Mouse (Mus musculus) neural tube, embryonic 13.5 days (tissue): ENCODE results near the gene Fxr2. TPM values are rescaled to one million over a fixed set of nuclear protein-coding genes. Genes with fewer than 3 reads are reported as not detected.

Experiments
- ATAC-seq: fragments of 200-750 bp; cut with Nextera tagmentation; 2 replicates; pipeline ENCODE4 v1.8.0; 2017; ENCODE audit warnings: low read depth, mild to moderate bottlenecking, moderate TSS enrichment, moderate library complexity
- H3K27ac ChIP-seq: fragments of 300-500 bp; sonication (generic); replicated peaks from 2 replicates; pipeline ENCODE4 v1.5.1; 2015; ENCODE audit warnings: moderate library complexity, mild to moderate bottlenecking, inconsistent platforms
- H3K27me3 ChIP-seq: fragments of 300-500 bp; sonication (generic); 2 replicates; pipeline ENCODE4 v1.6.1; 2015; ENCODE audit warnings: mild to moderate bottlenecking, inconsistent platforms
- H3K36me3 ChIP-seq: fragments of 300-500 bp; sonication (generic); 2 replicates; pipeline ENCODE4 v1.6.1; 2015; ENCODE audit warnings: mild to moderate bottlenecking, inconsistent platforms
- H3K4me1 ChIP-seq: fragments of 300-500 bp; sonication (generic); replicated peaks from 2 replicates; pipeline ENCODE4 v1.6.1; 2015; ENCODE audit warnings: inconsistent platforms
- H3K4me2 ChIP-seq: fragments of 300-500 bp; sonication (generic); 2 replicates; pipeline ENCODE4 v1.6.1; 2015; ENCODE audit warnings: inconsistent platforms, mild to moderate bottlenecking, moderate library complexity
- H3K4me3 ChIP-seq: fragments of 300-500 bp; sonication (generic); 2 replicates; pipeline ENCODE4 v1.5.1; 2015; ENCODE audit warnings: mild to moderate bottlenecking, inconsistent platforms
- H3K9ac ChIP-seq: fragments of 300-500 bp; sonication (generic); 2 replicates; pipeline ENCODE4 v1.6.1; 2015; ENCODE audit warnings: moderate library complexity, mild to moderate bottlenecking, inconsistent platforms
- H3K9me3 ChIP-seq: fragments of 300-500 bp; sonication (generic); 2 replicates; pipeline ENCODE4 v1.6.1; 2016; ENCODE audit warnings: inconsistent platforms
- WGBS: fragments of 180-500 bp; shearing (Covaris S2); methylation state at CpG from one replicate; pipeline ENCODE4 v1.1.7; 2015; 5-methylcytosine and 5-hydroxymethylcytosine counted together
- polyA plus RNA-seq: library from polyadenylated mRNA; unstranded; fragments of >200 nt; fragmentation: Nextera tagmentation; extraction: Ambion mirVana; gene quantifications from 2 replicates; pipeline ENCODE4 v1.2.1, GENCODE M21; 2015

The Fxr2 gene
- polyA plus RNA-seq, 1 experiment from 2014 or later, result 55.1 TPM

GRCm38 (mm10) chr11:69662213-69662966 is 29.6 kb downstream of the Fxr2 start, which contains the start of gene Mpdu1:
Gene Mpdu1 (minus strand): TSS chr11:69662642.
- Histone ChIP-seq H3K27me3 (no peaks in the 10 kb centered on the region), H3K4me2 (peak within 1 kb of the TSS; percentile 63), H3K4me3 (peak within 1 kb of the TSS; percentile 57), H3K9me3 (no peaks in the 10 kb centered on the region), H3K4me1 (peaks cover 27% of the 10 kb centered on the region), H3K9ac (peak within 1 kb of the TSS; percentile 77), H3K27ac (peak within 1 kb of the TSS; percentile 95), H3K36me3 (peaks cover 66% of the 10 kb centered on the region)
- peak; percentile 97 for ATAC-seq
- under 1% methylated on average over 48 of the region's 48 CpGs for WGBS

GRCm38 (mm10) chr11:69662967-69663671 is 30.3 kb downstream of the Fxr2 start:
- Histone ChIP-seq H3K4me1 (peaks cover 27% of the 10 kb centered on the region), H3K9ac (peak overlapping the region; percentile 62), H3K27me3 (no peaks in the 10 kb centered on the region), H3K9me3 (no peaks in the 10 kb centered on the region), H3K4me3 (peak overlapping the region; percentile 57), H3K27ac (peak overlapping the region; percentile 95), H3K36me3 (peaks cover 66% of the 10 kb centered on the region), H3K4me2 (peak overlapping the region; percentile 63)
- ATAC-seq, result peak; percentile 19
- 68% methylated on average over 13 of the region's 13 CpGs for WGBS

GRCm38 (mm10) chr11:69663795-69664194 is 31.0 kb downstream of the Fxr2 start:
- H3K9me3 ChIP-seq, result no peaks in the 10 kb centered on the region
- ATAC-seq, result no peak
- no peak overlapping the region for H3K9ac ChIP-seq
- H3K27me3 ChIP-seq, result no peaks in the 10 kb centered on the region
- peaks cover 66% of the 10 kb centered on the region for H3K36me3 ChIP-seq
- H3K4me1 ChIP-seq, result peaks cover 29% of the 10 kb centered on the region
- H3K4me2 ChIP-seq, result no peak overlapping the region
- no peak overlapping the region for H3K4me3 ChIP-seq
- H3K27ac ChIP-seq, result peak overlapping the region; percentile 95
- WGBS, result 87% methylated on average over 6 of the region's 6 CpGs

GRCm38 (mm10) chr11:69664841-69665240 is 32.1 kb downstream of the Fxr2 start:
- no peak overlapping the region for H3K4me3 ChIP-seq
- H3K36me3 ChIP-seq, result peaks cover 69% of the 10 kb centered on the region
- no peaks in the 10 kb centered on the region for H3K27me3 ChIP-seq
- no peak overlapping the region for H3K4me2 ChIP-seq
- peaks cover 40% of the 10 kb centered on the region for H3K4me1 ChIP-seq
- H3K9me3 ChIP-seq, result no peaks in the 10 kb centered on the region
- H3K9ac ChIP-seq, result no peak overlapping the region
- no peak for ATAC-seq
- no peak overlapping the region for H3K27ac ChIP-seq
- 93% methylated on average over 7 of the region's 7 CpGs for WGBS

- ATAC-seq, result no peak
- H3K4me3 ChIP-seq, result no peak overlapping the region
- H3K9ac ChIP-seq, result no peak overlapping the region
- 76% methylated on average over 9 of the region's 9 CpGs for WGBS
- no peaks in the 10 kb centered on the region for H3K27me3 ChIP-seq
- peaks cover 69% of the 10 kb centered on the region for H3K36me3 ChIP-seq
- peaks cover 44% of the 10 kb centered on the region for H3K4me1 ChIP-seq
- no peaks in the 10 kb centered on the region for H3K9me3 ChIP-seq
- H3K4me2 ChIP-seq, result no peak overlapping the region
- no peak overlapping the region; the same call in 1 of the 2 replicates for H3K27ac ChIP-seq
These were observed 32.7 kb downstream of the Fxr2 start for GRCm38 (mm10) chr11:69665457-69665960.

- ATAC-seq, result no peak
- no peaks in the 10 kb centered on the region for H3K9me3 ChIP-seq
- no peak within 1 kb of the TSS; the same call in 1 of the 2 replicates for H3K27ac ChIP-seq
- 30% methylated on average over 7 of the region's 7 CpGs for WGBS
- H3K4me3 ChIP-seq, result no peak within 1 kb of the TSS
- no peak within 1 kb of the TSS for H3K9ac ChIP-seq
- H3K36me3 ChIP-seq, result peaks cover 72% of the 10 kb centered on the region
- H3K4me1 ChIP-seq, result peaks cover 42% of the 10 kb centered on the region
- no peaks in the 10 kb centered on the region for H3K27me3 ChIP-seq
- H3K4me2 ChIP-seq, result no peak within 1 kb of the TSS
These were observed 33.3 kb downstream of the Fxr2 start, which contains the start of gene Cd68 for GRCm38 (mm10) chr11:69665961-69666664. Gene Cd68 (minus strand): TSS chr11:69666153.

GRCm38 (mm10) chr11:69666665-69667005 is 33.8 kb downstream of the Fxr2 start:
- Histone ChIP-seq H3K9me3 (no peaks in the 10 kb centered on the region), H3K27ac (no peak overlapping the region), H3K4me2 (no peak overlapping the region), H3K9ac (no peak overlapping the region), H3K4me1 (peaks cover 37% of the 10 kb centered on the region), H3K27me3 (no peaks in the 10 kb centered on the region), H3K36me3 (peaks cover 72% of the 10 kb centered on the region), H3K4me3 (no peak overlapping the region)
- 85% methylated on average over 3 of the region's 3 CpGs for WGBS
- ATAC-seq, result no peak

GRCm38 (mm10) chr11:69670786-69671725 is 38.3 kb downstream of the Fxr2 start:
- peak overlapping the region; percentile 97 for H3K27ac ChIP-seq
- under 1% methylated on average over 61 of the region's 61 CpGs for WGBS

GRCm38 (mm10) chr11:69671726-69672124 is 38.9 kb downstream of the Fxr2 start:
- peaks cover 34% of the 10 kb centered on the region for H3K4me1 ChIP-seq
- H3K9ac ChIP-seq, result peak overlapping the region; percentile 99
- H3K36me3 ChIP-seq, result peaks cover 79% of the 10 kb centered on the region
- under 1% methylated on average over 43 of the region's 43 CpGs for WGBS
- ATAC-seq, result peak; percentile 38
- peak overlapping the region; percentile 88 for H3K4me2 ChIP-seq
- peak overlapping the region; percentile 97 for H3K27ac ChIP-seq
- H3K27me3 ChIP-seq, result no peaks in the 10 kb centered on the region
- no peaks in the 10 kb centered on the region for H3K9me3 ChIP-seq
- H3K4me3 ChIP-seq, result peak overlapping the region; percentile 100

More at GRCm38 (mm10) chr11:69670786-69671725, 38.3 kb downstream of the Fxr2 start:
- peak overlapping the region; percentile 88 for H3K4me2 ChIP-seq
- H3K9me3 ChIP-seq, result no peaks in the 10 kb centered on the region
- no peaks in the 10 kb centered on the region for H3K27me3 ChIP-seq
- peaks cover 79% of the 10 kb centered on the region for H3K36me3 ChIP-seq
- ATAC-seq, result peak; percentile 77
- peak overlapping the region; percentile 100 for H3K4me3 ChIP-seq
- H3K9ac ChIP-seq, result peak overlapping the region; percentile 99
- peaks cover 34% of the 10 kb centered on the region for H3K4me1 ChIP-seq

GRCm38 (mm10) chr11:69672211-69672706 is 39.5 kb downstream of the Fxr2 start, which contains the start of gene Eif4a1:
Gene Eif4a1 (minus strand): TSS chr11:69672423.
- Histone ChIP-seq H3K9ac (peak within 1 kb of the TSS; percentile 99), H3K36me3 (peaks cover 81% of the 10 kb centered on the region), H3K9me3 (no peaks in the 10 kb centered on the region), H3K4me3 (peak within 1 kb of the TSS; percentile 100), H3K4me1 (peaks cover 34% of the 10 kb centered on the region), H3K4me2 (peak within 1 kb of the TSS; percentile 88), H3K27me3 (no peaks in the 10 kb centered on the region), H3K27ac (peak within 1 kb of the TSS; percentile 97)
- under 1% methylated on average over 36 of the region's 36 CpGs for WGBS
- peak; percentile 97 for ATAC-seq

- Histone ChIP-seq H3K9me3 (no peaks in the 10 kb centered on the region), H3K27me3 (no peaks in the 10 kb centered on the region), H3K9ac (no peak overlapping the region), H3K36me3 (peaks cover 59% of the 10 kb centered on the region), H3K4me1 (peaks cover 40% of the 10 kb centered on the region), H3K4me2 (0 out of 2 replicates have a peak overlapping the region, but pooled peaks have one; percentile 1), H3K27ac (no peak overlapping the region), H3K4me3 (no peak overlapping the region)
- 100% methylated on average over 2 of the region's 2 CpGs for WGBS
- ATAC-seq, result no peak
These were observed 46.4 kb downstream of the Fxr2 start for GRCm38 (mm10) chr11:69679144-69679543.
